Mouse (Mus musculus) midbrain, embryonic 14.5 days (tissue): ENCODE measurements around the gene Camk1d. TPM values are rescaled to one million over a fixed set of nuclear protein-coding genes. Genes with fewer than 3 reads are reported as not detected.

Source experiments
- ATAC-seq: fragments of 200-750 bp; cut with Nextera tagmentation; 2 replicates; pipeline ENCODE4 v1.8.0; 2017; ENCODE audit warnings: moderate number of reproducible peaks, moderate library complexity; ENCODE audit not compliant: low FRiP score, low TSS enrichment
- DNase-seq: peaks from one replicate; pipeline ENCODE4 v3.0.0-alpha.2; 2015
- H3K27ac ChIP-seq: fragments of 300-500 bp; sonication (generic); replicated peaks from 2 replicates; pipeline ENCODE4 v1.5.1; 2014; ENCODE audit warnings: mild to moderate bottlenecking, low read depth, low read length, moderate library complexity
- H3K27me3 ChIP-seq: fragments of 300-500 bp; sonication (generic); 2 replicates; pipeline ENCODE4 v1.6.1; 2014; ENCODE audit warnings: low read length, control low read depth, mixed read lengths; ENCODE audit not compliant: control insufficient read depth, insufficient read depth
- H3K36me3 ChIP-seq: fragments of 300-500 bp; sonication (generic); 2 replicates; pipeline ENCODE4 v1.6.1; 2014; ENCODE audit warnings: low read length, control low read depth; ENCODE audit not compliant: control insufficient read depth, insufficient read depth
- H3K4me1 ChIP-seq: fragments of 300-500 bp; sonication (generic); 2 replicates; pipeline ENCODE4 v1.6.1; 2014; ENCODE audit warnings: mild to moderate bottlenecking, antibody characterized with exemption, low read length, control low read depth; ENCODE audit not compliant: control insufficient read depth, insufficient read depth
- H3K4me2 ChIP-seq: fragments of 300-500 bp; sonication (generic); 2 replicates; pipeline ENCODE4 v1.6.1; 2014; ENCODE audit warnings: mild to moderate bottlenecking, low read length, moderate library complexity
- H3K4me3 ChIP-seq: fragments of 300-500 bp; sonication (generic); replicated peaks from 2 replicates; pipeline ENCODE4 v1.5.1; 2014; ENCODE audit warnings: low read depth, low read length
- H3K9ac ChIP-seq: fragments of 300-500 bp; sonication (generic); replicated peaks from 2 replicates; pipeline ENCODE4 v1.6.1; 2014; ENCODE audit warnings: mild to moderate bottlenecking, low read length, moderate library complexity
- H3K9me3 ChIP-seq: fragments of 300-500 bp; sonication (generic); 2 replicates; pipeline ENCODE4 v1.6.1; 2016; ENCODE audit warnings: low read length, control low read depth, mixed read lengths; ENCODE audit not compliant: control insufficient read depth
- WGBS: fragments of 180-500 bp; shearing (Covaris S2); extraction: QIAGEN DNeasy Blood & Tissue Kit; methylation state at CpG from one replicate; pipeline ENCODE4 v1.1.7; 2014; 5-methylcytosine and 5-hydroxymethylcytosine counted together
- polyA plus RNA-seq: library from polyadenylated mRNA; unstranded; fragments of >200 nt; fragmentation: Nextera tagmentation; extraction: Ambion mirVana; gene quantifications from 2 replicates; pipeline ENCODE4 v1.2.1, GENCODE M21; 2014

Gene Camk1d
- polyA plus RNA-seq, 1 experiment from 2014 or later = 6.0 TPM

DNA sequence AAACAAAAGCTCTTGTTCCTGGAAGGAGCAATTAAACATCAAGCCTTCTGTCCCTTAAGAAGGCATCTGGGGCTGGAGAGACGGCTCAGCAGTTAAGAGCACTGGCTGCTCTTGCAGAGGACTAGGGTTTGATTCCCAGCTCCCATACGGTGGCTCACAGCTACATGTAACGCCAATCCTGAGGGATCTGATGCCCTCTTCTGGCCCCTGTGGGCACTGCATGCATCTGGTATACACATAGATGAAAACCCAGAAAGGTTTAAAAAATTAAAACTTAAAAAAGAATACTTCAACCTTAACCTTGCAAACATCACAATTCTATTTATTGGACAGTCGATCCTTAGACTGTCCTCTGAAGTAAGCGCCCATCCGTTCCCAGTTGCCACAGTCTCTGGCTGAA lies 3.4 kb upstream of the Camk1d start:
- Histone ChIP-seq H3K36me3 (no peaks in the 10 kb centered on the region), H3K27ac (no peak overlapping the region), H3K4me2 (no peak overlapping the region), H3K9ac (no peak overlapping the region), H3K4me3 (no peak overlapping the region), H3K27me3 (0 out of 2 replicates have a peak, but pooled peaks cover 1% of the 10 kb centered on the region), H3K4me1 (peaks cover 8% of the 10 kb centered on the region; the same call in 1 of the 2 replicates), H3K9me3 (no peaks in the 10 kb centered on the region)
- ATAC-seq (no peak), DNase-seq (no peak)
- WGBS = 97% methylated on average over 6 of the region's 6 CpGs

DNA sequence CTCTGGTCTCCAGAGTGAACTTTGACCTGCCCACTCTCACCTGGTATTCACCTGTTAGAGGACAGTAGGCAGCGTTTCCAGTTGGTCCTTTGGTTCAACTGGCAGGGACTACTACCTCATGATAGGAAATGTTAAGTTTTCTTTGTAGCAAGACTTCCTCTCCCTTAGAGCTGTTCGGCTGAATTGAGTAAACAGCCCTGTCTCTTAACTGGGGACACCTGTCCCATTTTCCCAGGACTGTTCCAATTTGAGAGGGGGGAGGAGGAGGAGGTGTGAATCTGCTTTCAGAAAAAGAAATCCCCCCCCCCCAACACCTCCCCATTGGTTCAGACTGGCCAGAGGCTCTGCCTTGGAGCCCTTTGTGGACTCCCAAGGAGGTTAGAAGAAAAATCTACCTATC lies 1.2 kb upstream of the Camk1d start:
- Histone ChIP-seq H3K4me3 (no peak overlapping the region; the same call in 1 of the 2 replicates), H3K4me1 (peaks cover 8% of the 10 kb centered on the region; the same call in 1 of the 2 replicates), H3K27ac (no peak overlapping the region), H3K36me3 (no peaks in the 10 kb centered on the region), H3K4me2 (peak overlapping the region; percentile 99), H3K9ac (no peak overlapping the region), H3K27me3 (peaks cover 10% of the 10 kb centered on the region; the same call in 1 of the 2 replicates), H3K9me3 (no peaks in the 10 kb centered on the region)
- DNase-seq (no peak), ATAC-seq (no peak)
- WGBS = 27% methylated on average over 2 of the region's 2 CpGs

DNA sequence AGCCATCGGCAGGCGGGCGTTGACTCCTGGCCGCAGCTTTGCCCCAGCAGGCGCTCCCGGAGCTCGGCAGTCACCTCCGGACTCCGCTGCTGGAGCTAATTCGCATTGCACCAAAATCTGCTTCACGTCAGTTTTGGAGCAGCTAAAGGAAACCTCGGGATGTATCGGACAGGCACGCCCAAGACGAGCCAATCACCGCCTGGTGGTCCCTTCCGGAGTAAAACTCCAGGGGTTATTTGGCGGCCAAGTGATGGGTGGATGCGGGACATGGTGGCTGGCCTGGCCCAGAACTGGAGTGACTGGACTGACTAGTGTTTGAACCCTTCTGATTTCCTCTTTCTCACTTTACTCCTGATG lies 717 bp upstream of the Camk1d start:
- peaks cover 8% of the 10 kb centered on the region; the same call in 1 of the 2 replicates for H3K4me1 ChIP-seq
- H3K27me3 ChIP-seq = peaks cover 10% of the 10 kb centered on the region; the same call in 1 of the 2 replicates
- H3K9ac ChIP-seq = peak overlapping the region; percentile 69
- DNase-seq (no peak), ATAC-seq (no peak)
- under 1% methylated on average over 19 of the region's 19 CpGs for WGBS
- peak overlapping the region; percentile 66 for H3K4me3 ChIP-seq
- H3K9me3 ChIP-seq = no peaks in the 10 kb centered on the region
- H3K36me3 ChIP-seq = no peaks in the 10 kb centered on the region
- H3K27ac ChIP-seq = peak overlapping the region; percentile 64
- peak overlapping the region; percentile 99 for H3K4me2 ChIP-seq

DNA sequence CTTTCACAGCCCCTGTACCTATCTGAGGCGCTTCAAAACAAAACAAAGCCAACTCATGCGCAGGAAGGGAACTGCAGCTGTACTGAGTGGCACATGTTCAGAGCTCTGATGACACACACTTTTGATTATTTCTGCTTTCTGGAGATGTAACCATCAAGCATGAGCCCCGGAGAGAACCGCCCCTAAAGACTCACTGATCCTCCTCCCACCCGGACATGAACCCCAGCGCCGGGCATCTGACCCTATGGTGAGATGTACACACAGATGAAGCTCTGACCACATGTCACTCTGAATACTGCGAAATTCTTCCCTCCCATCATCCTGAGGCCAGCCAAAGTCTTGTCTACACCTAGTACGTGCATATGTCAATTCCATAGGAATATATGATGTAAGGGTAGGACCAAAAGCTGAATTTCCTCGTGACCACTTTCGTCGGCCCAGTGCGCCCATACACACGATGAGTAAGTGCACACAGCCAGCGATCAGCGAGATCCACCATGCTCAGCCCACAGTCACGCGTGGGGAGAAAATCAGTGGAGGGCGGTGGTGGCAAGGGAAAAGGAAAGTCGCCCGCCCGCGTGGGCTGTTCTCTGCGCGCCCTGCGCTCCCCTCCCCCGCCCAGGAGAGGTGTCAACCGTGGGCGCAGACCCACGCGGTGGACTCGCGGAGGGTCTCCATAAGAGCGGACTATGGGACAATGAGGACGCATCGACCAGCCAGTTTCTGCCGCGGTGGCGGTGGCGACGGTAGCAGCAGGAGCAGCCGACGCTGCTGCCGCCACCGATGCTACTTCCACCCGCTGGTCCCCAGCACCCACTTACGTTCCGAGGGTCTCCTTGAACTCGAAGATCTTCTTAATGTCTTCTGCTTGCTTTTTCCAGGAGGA lies 747 bp downstream of the Camk1d start:
- Histone ChIP-seq H3K9ac (peak overlapping the region; percentile 69), H3K27me3 (peaks cover 10% of the 10 kb centered on the region; the same call in 1 of the 2 replicates), H3K27ac (peak overlapping the region; percentile 64), H3K4me1 (peaks cover 8% of the 10 kb centered on the region; the same call in 1 of the 2 replicates), H3K4me2 (peak overlapping the region; percentile 99), H3K36me3 (no peaks in the 10 kb centered on the region), H3K4me3 (peak overlapping the region; percentile 66), H3K9me3 (no peaks in the 10 kb centered on the region)
- DNase-seq (peak; percentile 67), ATAC-seq (peak; percentile 44; the same call in 1 of the 2 replicates)
- WGBS = under 1% methylated on average over 47 of the region's 49 CpGs

DNA sequence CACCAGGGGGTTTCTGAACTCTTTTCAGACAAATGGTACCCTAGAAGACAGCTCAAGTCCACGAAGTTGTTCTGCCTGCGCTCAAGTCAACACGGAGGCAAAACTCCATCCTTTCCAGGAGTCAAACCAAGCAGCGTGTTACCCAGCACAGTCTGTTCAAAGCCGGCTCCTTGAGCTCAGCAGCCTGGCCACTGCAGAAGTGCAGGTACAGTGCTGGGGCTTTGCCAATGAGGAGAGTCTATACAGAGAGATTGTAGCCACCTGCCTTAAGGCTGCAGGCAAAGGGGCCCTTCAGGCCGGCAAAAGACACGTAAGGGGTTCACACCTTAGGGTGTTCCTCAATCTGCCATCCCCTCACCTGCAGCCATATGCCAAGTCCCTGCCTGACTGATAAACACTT lies 2.1 kb downstream of the Camk1d start:
- H3K27ac ChIP-seq = no peak overlapping the region
- no peaks in the 10 kb centered on the region for H3K36me3 ChIP-seq
- peak overlapping the region; percentile 99 for H3K4me2 ChIP-seq
- DNase-seq = no peak
- WGBS = 39% methylated on average over 7 of the region's 7 CpGs
- H3K27me3 ChIP-seq = peaks cover 10% of the 10 kb centered on the region; the same call in 1 of the 2 replicates
- H3K9ac ChIP-seq = no peak overlapping the region
- no peaks in the 10 kb centered on the region for H3K9me3 ChIP-seq
- peak overlapping the region; percentile 66 for H3K4me3 ChIP-seq
- H3K4me1 ChIP-seq = peaks cover 8% of the 10 kb centered on the region; the same call in 1 of the 2 replicates
- no peak for ATAC-seq

DNA sequence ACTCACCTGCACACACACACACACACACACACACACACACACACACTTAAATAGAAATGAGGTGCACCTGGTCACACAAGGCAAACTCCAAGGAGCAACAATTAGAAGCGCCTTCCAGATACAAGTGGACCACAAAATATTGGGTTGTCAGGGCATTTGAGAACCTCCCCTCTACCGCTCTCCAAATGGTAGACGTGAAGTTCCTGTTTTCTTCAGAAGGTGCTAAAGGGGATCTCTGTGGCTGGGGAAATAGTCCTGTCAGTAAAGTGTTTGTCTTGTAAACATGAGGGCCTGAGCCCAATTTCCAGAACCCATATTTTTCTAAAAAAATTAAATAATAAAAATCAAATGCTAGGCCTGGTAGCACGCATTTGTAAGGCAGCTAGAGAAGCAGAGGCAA lies 4.4 kb downstream of the Camk1d start:
- no peak overlapping the region for H3K4me2 ChIP-seq
- H3K27me3 ChIP-seq = peaks cover 10% of the 10 kb centered on the region; the same call in 1 of the 2 replicates
- 91% methylated on average over 4 of the region's 4 CpGs for WGBS
- H3K4me1 ChIP-seq = peaks cover 8% of the 10 kb centered on the region; the same call in 1 of the 2 replicates
- H3K9me3 ChIP-seq = no peaks in the 10 kb centered on the region
- H3K9ac ChIP-seq = no peak overlapping the region
- no peaks in the 10 kb centered on the region for H3K36me3 ChIP-seq
- H3K4me3 ChIP-seq = no peak overlapping the region
- no peak overlapping the region for H3K27ac ChIP-seq
- ATAC-seq (no peak), DNase-seq (no peak)

DNA sequence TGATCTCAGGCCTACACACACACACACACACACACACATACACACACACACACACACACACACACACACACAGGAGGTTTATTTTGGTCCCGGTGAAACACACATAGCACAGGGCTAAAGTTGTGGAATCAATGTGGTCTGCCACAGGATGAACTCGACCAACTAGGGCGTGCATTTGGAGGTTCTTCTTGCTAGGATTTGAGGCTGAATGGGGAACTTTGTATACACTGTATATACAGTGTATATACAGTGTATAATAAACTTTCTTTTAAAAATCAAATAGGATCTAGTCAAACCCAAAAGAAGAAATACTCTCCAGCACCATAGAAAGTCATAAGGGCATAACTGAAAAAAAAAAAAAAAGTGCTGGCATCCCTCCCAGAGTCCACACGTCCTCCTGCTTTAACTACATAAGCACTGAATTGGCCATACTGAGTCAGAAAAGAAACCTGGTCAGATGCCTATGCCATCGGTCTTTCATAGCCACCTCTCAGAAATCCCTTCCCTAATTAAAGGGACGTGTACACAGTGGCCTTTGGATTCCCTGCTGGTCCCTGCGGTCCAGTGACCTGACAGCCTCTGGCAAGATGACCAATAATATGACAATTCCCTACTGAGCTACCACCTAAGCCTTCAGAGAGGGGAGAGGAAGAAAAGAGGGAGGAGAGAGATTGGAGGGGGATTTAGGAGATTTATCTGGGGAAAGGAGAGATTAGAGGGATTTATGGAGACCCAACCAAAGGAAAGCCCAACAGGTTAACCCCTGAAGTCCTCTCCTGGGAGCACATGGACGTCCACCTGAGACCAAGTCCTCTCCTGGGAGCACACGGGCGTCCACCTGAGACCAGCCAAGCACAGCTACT lies 6.2 kb downstream of the Camk1d start:
- ATAC-seq (no peak), DNase-seq (no peak)
- Histone ChIP-seq H3K9me3 (no peaks in the 10 kb centered on the region), H3K4me2 (no peak overlapping the region), H3K27me3 (peaks cover 10% of the 10 kb centered on the region; the same call in 1 of the 2 replicates), H3K4me3 (no peak overlapping the region), H3K36me3 (no peaks in the 10 kb centered on the region), H3K4me1 (peaks cover 4% of the 10 kb centered on the region; the same call in 1 of the 2 replicates), H3K9ac (no peak overlapping the region), H3K27ac (no peak overlapping the region)
- 62% methylated on average over 10 of the region's 10 CpGs for WGBS

DNA sequence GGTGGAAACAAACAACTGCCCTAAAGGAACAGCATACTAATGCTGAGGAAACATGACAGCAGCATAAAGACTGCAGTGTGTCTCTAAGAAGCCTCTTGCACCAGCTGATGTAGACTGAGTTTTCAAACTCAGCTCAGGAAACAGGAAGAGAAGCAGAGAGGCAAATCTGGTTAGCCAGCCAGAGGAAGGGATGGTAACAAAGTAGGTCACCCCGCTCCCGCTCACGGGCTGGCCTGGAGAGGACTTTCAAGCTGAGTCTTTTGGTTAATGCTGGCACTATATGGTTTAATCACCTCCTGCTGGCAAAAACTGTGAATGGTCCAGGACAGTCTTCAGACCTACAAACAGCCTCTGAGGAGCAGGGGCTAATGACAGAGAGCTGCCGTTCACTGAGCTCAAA lies 7.7 kb downstream of the Camk1d start:
- no peak overlapping the region for H3K4me2 ChIP-seq
- no peak overlapping the region for H3K9ac ChIP-seq
- ATAC-seq (no peak), DNase-seq (no peak)
- whole genome bisulfite sequencing = 84% methylated on average over 4 of the region's 4 CpGs
- no peaks in the 10 kb centered on the region for H3K4me1 ChIP-seq
- H3K4me3 ChIP-seq = no peak overlapping the region
- H3K36me3 ChIP-seq = no peaks in the 10 kb centered on the region
- no peak overlapping the region for H3K27ac ChIP-seq
- peaks cover 2% of the 10 kb centered on the region; the same call in 1 of the 2 replicates for H3K27me3 ChIP-seq
- no peaks in the 10 kb centered on the region for H3K9me3 ChIP-seq
